Mouse (Mus musculus): ENCODE measurements around the gene C3. TPM values are rescaled to one million over a fixed set of nuclear protein-coding genes. Genes with fewer than 3 reads are reported as not detected.

C3 gene
- polyA plus RNA-seq (2012; rRNA removed) = 160 and 170 TPM in 2 replicates

DNA sequence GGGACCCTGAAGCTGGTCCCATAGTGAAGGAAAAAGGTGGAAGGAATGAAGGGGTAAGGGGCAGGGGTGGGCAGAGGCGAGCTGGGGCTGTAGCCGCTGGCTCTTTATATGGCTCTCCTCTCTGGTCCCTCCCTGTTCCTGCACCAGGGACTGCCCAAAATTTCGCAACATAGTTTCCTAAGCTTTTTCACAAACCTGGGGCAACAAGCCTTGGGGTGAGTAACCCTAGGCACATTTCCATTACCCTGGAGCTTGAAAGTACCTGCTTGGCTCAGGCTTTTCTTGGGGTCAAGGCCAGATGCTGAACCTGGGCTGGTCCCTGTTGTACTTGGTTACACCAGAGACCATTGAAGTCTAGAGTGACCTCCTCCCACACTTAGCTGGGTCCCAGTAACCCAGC is at the start of gene C3:
C3 (minus strand) TSS at position 123 of the 400 bp plus-strand sequence.
- 76% methylated on average over 3 of the region's 3 CpGs for WGBS
- TF ChIP-seq POLR2A (IDR thresholded peaks at IDR 0.05; ENCODE audit: low read depth, low read length) (no peak), CTCF (IDR thresholded peaks at IDR 0.05; ENCODE audit: extremely low read depth, insufficient read depth, insufficient read length, insufficient replicate concordance) (no peak)
- no peak within 1 kb of the TSS; the same call in 1 of the 2 replicates for H3K27ac ChIP-seq (ENCODE audit: insufficient read depth, low read length)
- DNase-seq (ENCODE audit: low read depth in 1 of 2, low spot score in 2 of 2) = no peak
- no peaks in the 10 kb centered on the region for H3K36me3 ChIP-seq (ENCODE audit: control insufficient read depth, insufficient read depth, low read length)
- H3K27me3 ChIP-seq (ENCODE audit: control insufficient read depth, insufficient read depth, low read length) = no peaks in the 10 kb centered on the region
- no peak within 1 kb of the TSS for H3K4me3 ChIP-seq (ENCODE audit: extremely low read depth, insufficient read depth, insufficient read length)
- H3K4me1 ChIP-seq (ENCODE audit: control insufficient read depth, insufficient read depth, insufficient read length) = no peaks in the 10 kb centered on the region; the same call in 1 of the 2 replicates

DNA sequence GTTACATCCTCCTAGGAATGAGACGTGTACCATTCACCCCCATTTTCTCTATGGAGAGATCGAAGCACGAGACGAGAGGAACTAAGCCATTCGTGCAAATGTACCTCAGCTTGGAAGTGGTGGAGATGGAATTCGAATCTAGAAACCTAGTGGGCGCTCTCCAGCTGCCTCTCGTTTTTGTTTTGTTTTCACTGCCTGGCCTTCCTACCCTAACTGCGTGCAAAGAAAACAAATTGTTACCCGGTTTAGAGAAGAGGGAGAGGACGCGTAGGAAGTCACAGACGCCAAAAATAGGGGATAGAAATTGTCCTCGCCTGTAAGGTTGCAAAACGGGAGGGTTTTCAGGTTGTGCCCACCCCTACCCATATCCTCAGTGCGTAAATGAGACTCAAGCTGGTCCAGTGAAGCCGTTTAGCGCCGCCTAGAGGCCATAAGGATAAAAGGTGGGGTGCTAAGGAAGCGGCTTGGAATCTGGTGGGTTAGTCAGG is 48.7 kb upstream of the C3 start:
- peak; percentile 67 to 76 for DNase-seq (ENCODE audit: low read depth in 1 of 2, low spot score in 2 of 2)
- under 1% methylated on average over 20 of the region's 20 CpGs for WGBS

DNA sequence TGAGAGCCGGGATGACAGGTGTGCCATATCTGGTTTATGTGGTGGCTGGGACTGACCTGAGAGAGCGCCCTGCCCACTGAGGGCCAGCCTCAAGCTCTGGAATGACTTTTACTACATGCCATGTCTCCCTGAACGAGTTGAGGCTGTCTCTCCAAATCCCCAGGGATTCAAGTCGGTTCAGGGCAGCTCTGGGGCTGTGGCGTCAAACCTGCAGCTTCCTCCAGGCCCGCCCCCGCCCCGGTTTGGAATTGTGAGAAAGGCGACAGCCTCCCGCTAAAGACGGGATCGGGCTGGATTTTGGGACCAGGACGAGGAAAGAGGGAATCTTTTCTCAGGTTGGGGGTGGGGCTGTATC is 48.0 kb upstream of the C3 start:
- no peaks in the 10 kb centered on the region for H3K36me3 ChIP-seq (ENCODE audit: control insufficient read depth, insufficient read depth, low read length)
- TF ChIP-seq CTCF (IDR thresholded peaks at IDR 0.05; ENCODE audit: extremely low read depth, insufficient read depth, insufficient read length, insufficient replicate concordance) = no peak
- DNase-seq (ENCODE audit: low read depth in 1 of 2, low spot score in 2 of 2) = no peak
- peak overlapping the region; percentile 75 for H3K4me3 ChIP-seq (ENCODE audit: extremely low read depth, insufficient read depth, insufficient read length)
- peaks cover 16% of the 10 kb centered on the region; the same call in 1 of the 2 replicates for H3K4me1 ChIP-seq (ENCODE audit: control insufficient read depth, insufficient read depth, insufficient read length)
- 2% methylated on average over 13 of the region's 13 CpGs for WGBS
- peak overlapping the region; percentile 95 for H3K27ac ChIP-seq (ENCODE audit: insufficient read depth, low read length)
- H3K27me3 ChIP-seq (ENCODE audit: control insufficient read depth, insufficient read depth, low read length) = no peaks in the 10 kb centered on the region

More for the DNA sequence above, 48.7 kb upstream of the C3 start:
- H3K4me1 ChIP-seq (ENCODE audit: control insufficient read depth, insufficient read depth, insufficient read length) = peaks cover 23% of the 10 kb centered on the region; the same call in 1 of the 2 replicates
- H3K36me3 ChIP-seq (ENCODE audit: control insufficient read depth, insufficient read depth, low read length) = no peaks in the 10 kb centered on the region; the same call in 1 of the 2 replicates
- H3K27me3 ChIP-seq (ENCODE audit: control insufficient read depth, insufficient read depth, low read length) = no peaks in the 10 kb centered on the region
- TF ChIP-seq CTCF (IDR thresholded peaks at IDR 0.05; ENCODE audit: extremely low read depth, insufficient read depth, insufficient read length, insufficient replicate concordance) (peak; percentile 73; the same call in 1 of the 2 replicates), POLR2A (IDR thresholded peaks at IDR 0.05; ENCODE audit: low read depth, low read length) (no peak)
- H3K27ac ChIP-seq (ENCODE audit: insufficient read depth, low read length) = peak overlapping the region; percentile 74
- H3K4me3 ChIP-seq (ENCODE audit: extremely low read depth, insufficient read depth, insufficient read length) = peak overlapping the region; percentile 72

DNA sequence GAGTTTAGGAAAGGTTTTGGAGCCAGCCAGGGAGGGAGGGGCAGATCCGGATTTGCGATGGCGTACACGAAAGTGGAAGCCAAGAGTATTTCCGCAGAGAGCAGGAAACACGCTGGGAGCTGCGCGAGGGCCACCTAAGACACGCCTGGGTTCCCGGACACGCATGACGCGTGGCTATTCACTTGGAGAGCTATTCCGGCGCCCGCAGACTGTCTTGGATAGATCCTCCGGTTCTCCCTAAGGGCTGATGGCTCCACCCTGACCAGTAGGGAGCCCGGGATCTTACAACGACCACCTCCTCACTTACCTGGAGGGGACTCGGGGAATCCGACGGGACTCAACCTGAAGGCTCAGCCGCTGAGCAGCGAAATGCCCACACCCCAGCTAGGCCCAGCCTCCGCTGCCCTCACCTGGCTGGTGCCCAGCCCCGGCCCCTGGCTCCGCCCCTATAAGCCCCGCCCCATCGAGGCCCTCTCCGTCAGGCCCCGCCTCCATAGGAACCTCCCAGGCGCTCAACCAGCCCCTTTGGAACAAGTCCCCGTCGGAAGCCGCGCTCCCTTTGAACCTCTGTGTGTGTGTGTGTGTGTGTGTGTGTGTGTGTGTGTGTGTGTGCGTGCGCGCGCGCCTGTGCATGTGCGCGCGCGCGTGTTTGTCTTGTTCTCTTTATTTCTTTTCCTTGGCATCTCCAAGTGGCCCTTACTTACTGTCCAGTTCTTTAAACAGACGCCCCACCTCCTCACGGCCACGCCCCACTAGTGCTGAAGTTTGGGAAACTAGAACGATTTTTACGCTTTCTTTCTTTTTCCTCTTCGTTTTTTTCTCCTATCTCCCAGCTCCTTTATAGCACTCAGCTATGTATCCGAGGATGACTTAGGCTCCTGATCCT is 47.4 kb upstream of the C3 start:
- Histone ChIP-seq H3K4me3 (ENCODE audit: extremely low read depth, insufficient read depth, insufficient read length) (peak overlapping the region; percentile 75), H3K4me1 (ENCODE audit: control insufficient read depth, insufficient read depth, insufficient read length) (peaks cover 14% of the 10 kb centered on the region; the same call in 1 of the 2 replicates), H3K27me3 (ENCODE audit: control insufficient read depth, insufficient read depth, low read length) (no peaks in the 10 kb centered on the region), H3K27ac (ENCODE audit: insufficient read depth, low read length) (peak overlapping the region; percentile 95), H3K36me3 (ENCODE audit: control insufficient read depth, insufficient read depth, low read length) (no peaks in the 10 kb centered on the region)
- DNase-seq (ENCODE audit: low read depth in 1 of 2, low spot score in 2 of 2) = peak; percentile 70 to 85
- WGBS = under 1% methylated on average over 53 of the region's 53 CpGs
- TF ChIP-seq POLR2A (IDR thresholded peaks at IDR 0.05; ENCODE audit: low read depth, low read length) (no peak; the same call in 1 of the 2 replicates), CTCF (IDR thresholded peaks at IDR 0.05; ENCODE audit: extremely low read depth, insufficient read depth, insufficient read length, insufficient replicate concordance) (no peak)

DNA sequence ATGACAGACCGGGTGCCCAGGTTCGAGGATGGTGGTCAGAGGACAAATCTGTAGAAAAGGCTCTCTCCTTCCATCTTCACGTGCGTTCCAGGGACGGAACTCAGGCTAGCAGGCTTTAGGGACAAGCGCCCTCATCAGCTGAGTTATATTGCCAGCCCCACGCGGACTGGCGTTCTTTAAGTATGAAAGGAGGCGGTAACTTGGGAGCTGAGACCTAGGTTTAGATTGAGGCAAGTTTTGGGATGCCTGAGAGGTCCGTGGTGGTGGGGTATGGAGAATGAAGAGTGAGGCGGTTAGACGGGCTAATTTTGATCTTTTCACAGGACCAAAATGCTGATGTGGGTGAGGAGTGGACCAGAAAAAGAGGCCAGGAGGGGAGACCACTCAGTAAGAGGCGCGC is 46.8 kb upstream of the C3 start:
- Histone ChIP-seq H3K27ac (ENCODE audit: insufficient read depth, low read length) (peak overlapping the region; percentile 95), H3K4me1 (ENCODE audit: control insufficient read depth, insufficient read depth, insufficient read length) (peaks cover 14% of the 10 kb centered on the region; the same call in 1 of the 2 replicates), H3K36me3 (ENCODE audit: control insufficient read depth, insufficient read depth, low read length) (no peaks in the 10 kb centered on the region), H3K4me3 (ENCODE audit: extremely low read depth, insufficient read depth, insufficient read length) (peak overlapping the region; percentile 75), H3K27me3 (ENCODE audit: control insufficient read depth, insufficient read depth, low read length) (no peaks in the 10 kb centered on the region)
- 8% methylated on average over 15 of the region's 15 CpGs for WGBS
- no peak for TF ChIP-seq POLR2A (IDR thresholded peaks at IDR 0.05; ENCODE audit: low read depth, low read length)
- TF ChIP-seq CTCF (IDR thresholded peaks at IDR 0.05; ENCODE audit: extremely low read depth, insufficient read depth, insufficient read length, insufficient replicate concordance) = no peak
- no peak for DNase-seq (ENCODE audit: low read depth in 1 of 2, low spot score in 2 of 2)

DNA sequence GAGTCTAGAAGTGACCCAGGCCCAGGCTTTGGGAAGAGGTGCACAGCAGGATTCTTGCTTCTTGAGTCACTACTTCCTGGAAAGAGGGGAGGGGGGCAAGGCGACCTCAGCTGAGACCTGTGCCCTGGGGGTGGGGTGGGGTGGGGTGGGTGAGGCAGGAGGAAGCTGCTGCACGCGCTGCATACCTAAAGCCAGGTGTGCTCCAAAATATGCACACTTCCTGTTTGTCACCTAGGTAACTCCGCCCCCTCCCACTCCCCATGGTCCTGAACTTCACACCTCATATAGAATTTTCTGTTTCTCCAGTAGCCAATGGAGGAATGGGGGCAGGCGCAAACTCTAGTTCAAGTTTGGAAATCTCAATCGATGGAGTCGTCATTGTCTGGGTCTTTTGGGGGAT is 45.9 kb upstream of the C3 start:
- no peaks in the 10 kb centered on the region for H3K27me3 ChIP-seq (ENCODE audit: control insufficient read depth, insufficient read depth, low read length)
- no peaks in the 10 kb centered on the region for H3K36me3 ChIP-seq (ENCODE audit: control insufficient read depth, insufficient read depth, low read length)
- no peak for TF ChIP-seq CTCF (IDR thresholded peaks at IDR 0.05; ENCODE audit: extremely low read depth, insufficient read depth, insufficient read length, insufficient replicate concordance)
- no peak for TF ChIP-seq POLR2A (IDR thresholded peaks at IDR 0.05; ENCODE audit: low read depth, low read length)
- no peak overlapping the region for H3K4me3 ChIP-seq (ENCODE audit: extremely low read depth, insufficient read depth, insufficient read length)
- no peak for DNase-seq (ENCODE audit: low read depth in 1 of 2, low spot score in 2 of 2)
- peaks cover 14% of the 10 kb centered on the region; the same call in 1 of the 2 replicates for H3K4me1 ChIP-seq (ENCODE audit: control insufficient read depth, insufficient read depth, insufficient read length)
- H3K27ac ChIP-seq (ENCODE audit: insufficient read depth, low read length) = no peak overlapping the region
- WGBS = 53% methylated on average over 7 of the region's 7 CpGs
